Mouse (Mus musculus) C2C12 (cell line): ENCODE measurements around the gene Mettl26.

Source experiments
- CTCF ChIP-seq: IDR thresholded peaks from one replicate; pipeline ENCODE4 v1.5.1; 2011; ENCODE audit not compliant: control insufficient read depth, insufficient read depth, insufficient read length
- MYOD1 ChIP-seq: IDR thresholded peaks from one replicate; pipeline ENCODE4 v1.6.1; 2011; ENCODE audit warnings: low read depth; ENCODE audit not compliant: control insufficient read depth, insufficient read length
- MYOG ChIP-seq: IDR thresholded peaks from one replicate; pipeline ENCODE4 v1.6.1; 2011; ENCODE audit not compliant: control insufficient read depth, insufficient read length; ENCODE audit errors: extremely low read depth

GRCm38 (mm10) chr17:25837076-25837410, 37.8 kb upstream of the Mettl26 start, which contains the start of gene Rhbdl1:
- TF ChIP-seq CTCF = no peak
- no peak for TF ChIP-seq MYOG
- no peak for TF ChIP-seq MYOD1
